In genomic region chr9:96875704-96876103, GRCm38 (mm10) we compare ENCODE assay signal across 20 mouse cellular contexts. TPM values are rescaled to one million over a fixed set of nuclear protein-coding genes. Genes with fewer than 3 reads are reported as not detected.
DNase-seq lines count a peak whose midpoint lies in the region; ATAC-seq and TF ChIP-seq lines count a peak whose summit lies in the region.
"Had no signal": no experiment of that assay in that cellular context is flagged by ENCODE, and none has a peak within 500 bp of the region (broad histone marks: within the 10 kb centered on the region; RNA-seq: fewer than 3 reads in every experiment).

No protein-coding gene starts in this region.

- in situ Hi-C loops in CH12.LX (cut with MboI; ENCODE audit: low pct_ligation_motif_present, low pct_unique_long_range_greater_than_20kb, low sequenced_read_pairs), result no loop called here

- peaks cover 54% of the 10 kb centered on the region for H3K4me1 ChIP-seq in heart, embryonic 13.5 days
- peaks cover 7 to 55% of the 10 kb centered on the region in 2 experiments for H3K4me1 ChIP-seq in CH12.LX (ENCODE audit: control insufficient read depth in 1 of 2, insufficient read depth in 2 of 2)
- H3K4me1 ChIP-seq in limb, embryonic 10.5 days, result peaks cover 36% of the 10 kb centered on the region
- H3K4me1 ChIP-seq in hindbrain, embryonic 14.5 days (replicated peaks; ENCODE audit: control insufficient read depth, insufficient read depth, low read length), result peaks cover 16% of the 10 kb centered on the region
- peaks cover 29% of the 10 kb centered on the region for H3K4me1 ChIP-seq in midbrain, embryonic 10.5 days
- H3K4me1 ChIP-seq: forebrain, embryonic 15.5 days; megakaryocyte, embryonic 14.5 days had no signal

- peak overlapping the region; percentile 83 for H3K27ac ChIP-seq in heart, embryonic 13.5 days (replicated peaks)
- H3K27ac ChIP-seq in CH12.LX (ENCODE audit: insufficient read depth, low read depth), result peak overlapping the region; percentile 40; the same call in 1 of the 2 replicates
- H3K27ac ChIP-seq in limb, embryonic 10.5 days, result peak overlapping the region; percentile 25; the same call in 1 of the 2 replicates
- H3K27ac ChIP-seq in hindbrain, embryonic 14.5 days, result no peak overlapping the region
- no peak overlapping the region for H3K27ac ChIP-seq in midbrain, embryonic 10.5 days (replicated peaks)
- H3K27ac ChIP-seq: forebrain, embryonic 15.5 days; hindbrain, postnatal 0 days; limb, embryonic 13.5 days; liver, embryonic 14.5 days had no signal

- 40% methylated on average over 4 of the region's 4 CpGs for WGBS in heart, embryonic 13.5 days
- 58% methylated on average over 4 of the region's 4 CpGs for WGBS in limb, embryonic 10.5 days
- 63% methylated on average over 4 of the region's 4 CpGs for WGBS in hindbrain, embryonic 14.5 days
- WGBS in midbrain, embryonic 10.5 days, result 69% methylated on average over 4 of the region's 4 CpGs

- H3K4me3 ChIP-seq in heart, embryonic 13.5 days, result no peak overlapping the region
- H3K4me3 ChIP-seq in CH12.LX (replicated peaks in 1 of 3; ENCODE audit: low read depth in 2 of 3, low read length in 2 of 3, poor library complexity in 1 of 3), result no peak overlapping the region
- no peak overlapping the region for H3K4me3 ChIP-seq in limb, embryonic 10.5 days
- no peak overlapping the region for H3K4me3 ChIP-seq in hindbrain, embryonic 14.5 days (replicated peaks; ENCODE audit: low read length)
- no peak overlapping the region for H3K4me3 ChIP-seq in midbrain, embryonic 10.5 days
- H3K4me3 ChIP-seq: erythroblast, embryonic 14.5 days; forebrain, embryonic 15.5 days; limb, embryonic 13.5 days; megakaryocyte, embryonic 14.5 days had no signal

- no peak for TF ChIP-seq CTCF in CH12.LX (conservative IDR thresholded peaks at IDR 0.05 in 1 of 2, IDR thresholded peaks at IDR 0.05 in 1 of 2; ENCODE audit: low read depth in 2 of 2, low read length in 2 of 2)

- dilution Hi-C loops in CH12.LX (cut with MboI; ENCODE audit: extremely low pct_ligation_motif_present, extremely low pct_unique_long_range_greater_than_20kb, low sequenced_read_pairs), result no loop called here

- 0 out of 2 replicates have a peak, but pooled peaks cover 3% of the 10 kb centered on the region for H3K36me3 ChIP-seq in heart, embryonic 13.5 days
- H3K36me3 ChIP-seq in CH12.LX (replicated peaks in 1 of 2; ENCODE audit: control insufficient read depth in 1 of 2, insufficient read depth in 1 of 2, low read length in 1 of 2), result peaks cover 0 to 14% of the 10 kb centered on the region in 2 experiments
- H3K36me3 ChIP-seq in limb, embryonic 10.5 days, result no peaks in the 10 kb centered on the region
- H3K36me3 ChIP-seq in hindbrain, embryonic 14.5 days (replicated peaks; ENCODE audit: control insufficient read depth, insufficient read depth), result no peaks in the 10 kb centered on the region
- peaks cover 34% of the 10 kb centered on the region for H3K36me3 ChIP-seq in midbrain, embryonic 10.5 days
- H3K36me3 ChIP-seq: forebrain, embryonic 15.5 days had no signal

- no peak for TF ChIP-seq RAD21 in CH12.LX (IDR thresholded peaks at IDR 0.05; ENCODE audit: low read depth, low read length)

- no peak for ATAC-seq in heart, embryonic 13.5 days (ENCODE audit: extremely low read depth, insufficient number of reproducible peaks, low FRiP score, low TSS enrichment)
- ATAC-seq in hindbrain, embryonic 14.5 days (ENCODE audit: low FRiP score), result no peak
- ATAC-seq: forebrain, embryonic 15.5 days; hindbrain, postnatal 0 days had no signal

- intact Hi-C loops in heart, postnatal 14 days (cut with DNase I), result no loop called here

- peak overlapping the region; percentile 50; the same call in 1 of the 2 replicates for H3K9ac ChIP-seq in heart, embryonic 13.5 days
- peak overlapping the region; percentile 34; the same call in 1 of the 2 replicates for H3K9ac ChIP-seq in CH12.LX (ENCODE audit: insufficient read depth, low read depth)
- H3K9ac ChIP-seq in hindbrain, embryonic 14.5 days, result no peak overlapping the region
- H3K9ac ChIP-seq: forebrain, embryonic 15.5 days; limb, embryonic 13.5 days; liver, embryonic 14.5 days had no signal

- no peak overlapping the region for H3K4me2 ChIP-seq in heart, embryonic 13.5 days
- peak overlapping the region; percentile 16; the same call in 1 of the 2 replicates for H3K4me2 ChIP-seq in CH12.LX (ENCODE audit: insufficient read depth, low read depth, poor library complexity, severe bottlenecking)
- no peak overlapping the region for H3K4me2 ChIP-seq in hindbrain, embryonic 14.5 days (replicated peaks)
- H3K4me2 ChIP-seq: forebrain, embryonic 15.5 days; limb, embryonic 13.5 days had no signal

- peak; percentile 44; the same call in 1 of the 2 replicates for TF ChIP-seq EP300 in CH12.LX (IDR thresholded peaks at IDR 0.05; ENCODE audit: low read length)

- peak; percentile 27 for DNase-seq in cerebellum, adult 11-12 months
- DNase-seq in cerebellum, postnatal 10 days, result no peak
- DNase-seq in heart, postnatal 14 days, result no peak
- DNase-seq in CH12.LX (ENCODE audit: extremely low read depth), result no peak
- no peak for DNase-seq in limb, embryonic 10.5 days (ENCODE audit: low spot score)
- DNase-seq in hindbrain, embryonic 14.5 days (ENCODE audit: low spot score), result no peak
- no peak for DNase-seq in midbrain, embryonic 10.5 days (ENCODE audit: low spot score)
- DNase-seq: adrenal gland, adult 2 months; kidney, adult 9 months; kidney, postnatal 36 days; layer of hippocampus, adult 9-11 months; spleen, adult 18-20 months; thymus, postnatal 36 days had no signal

- H3K27me3 ChIP-seq in heart, embryonic 13.5 days (replicated peaks), result no peaks in the 10 kb centered on the region
- no peaks in the 10 kb centered on the region for H3K27me3 ChIP-seq in CH12.LX (replicated peaks)
- peaks cover 4% of the 10 kb centered on the region; the same call in 1 of the 2 replicates for H3K27me3 ChIP-seq in limb, embryonic 10.5 days (ENCODE audit: low read depth, poor library complexity, severe bottlenecking)
- H3K27me3 ChIP-seq in hindbrain, embryonic 14.5 days (ENCODE audit: control insufficient read depth, insufficient read depth, low read length), result no peaks in the 10 kb centered on the region
- no peaks in the 10 kb centered on the region for H3K27me3 ChIP-seq in midbrain, embryonic 10.5 days (ENCODE audit: low read depth, poor library complexity, severe bottlenecking)
- H3K27me3 ChIP-seq: forebrain, embryonic 15.5 days; limb, embryonic 13.5 days had no signal

- H3K9me3 ChIP-seq in heart, embryonic 13.5 days, result no peaks in the 10 kb centered on the region
- peaks cover 8% of the 10 kb centered on the region for H3K9me3 ChIP-seq in CH12.LX (replicated peaks; ENCODE audit: low read length)
- no peaks in the 10 kb centered on the region for H3K9me3 ChIP-seq in limb, embryonic 10.5 days (replicated peaks)
- H3K9me3 ChIP-seq in hindbrain, embryonic 14.5 days (ENCODE audit: control insufficient read depth, low read length), result no peaks in the 10 kb centered on the region
- H3K9me3 ChIP-seq in midbrain, embryonic 10.5 days (replicated peaks), result peaks cover 14% of the 10 kb centered on the region; the same call in 1 of the 2 replicates
- H3K9me3 ChIP-seq: forebrain, embryonic 15.5 days had no signal

- H3K79me2 ChIP-seq in CH12.LX (replicated peaks; ENCODE audit: control insufficient read depth, extremely low read depth, insufficient read depth, poor library complexity, severe bottlenecking), result no peaks in the 10 kb centered on the region

- TF ChIP-seq POLR2A in CH12.LX (IDR thresholded peaks at IDR 0.05; ENCODE audit: low read depth, low read length), result no peak

TF ChIP-seq in CH12.LX, 34 proteins besides CTCF, POLR2A, EP300 and RAD21:
- TF ChIP-seq BHLHE40 (IDR thresholded peaks at IDR 0.05; ENCODE audit: low read depth, low read length), result no peak
- TF ChIP-seq ZNF384 (IDR thresholded peaks at IDR 0.05; ENCODE audit: low read depth, low read length), result no peak
- no peak for TF ChIP-seq JUN (IDR thresholded peaks at IDR 0.05; ENCODE audit: insufficient read depth, low read depth, low read length)
- no peak for TF ChIP-seq MXI1 (IDR thresholded peaks at IDR 0.05; ENCODE audit: low read depth, low read length)
- TF ChIP-seq PAX5 (IDR thresholded peaks at IDR 0.05; ENCODE audit: low read length), result no peak
- 0 out of 2 replicates have a peak, but pooled peaks have one; percentile 40 for TF ChIP-seq MAZ (IDR thresholded peaks at IDR 0.05; ENCODE audit: low read depth, low read length)
- TF ChIP-seq ELF1 (IDR thresholded peaks at IDR 0.05; ENCODE audit: low read depth, low read length), result 0 out of 2 replicates have a peak, but pooled peaks have one; percentile 27
- no peak for TF ChIP-seq MEF2A (IDR thresholded peaks at IDR 0.05; ENCODE audit: borderline replicate concordance, low read depth, low read length)
- peak; percentile 20; the same call in 1 of the 2 replicates for TF ChIP-seq TCF12 (IDR thresholded peaks at IDR 0.05; ENCODE audit: low read depth, low read length)
- 0 out of 2 replicates have a peak, but pooled peaks have one; percentile 39 for TF ChIP-seq IRF4 (IDR thresholded peaks at IDR 0.05; ENCODE audit: low read depth, low read length)

RNA-seq across cellular contexts. Expression of gene Pxylp1, which starts 16.8 kb away (rescaled TPM):
- 29.5 and 33.3 TPM in 2 replicates for polyA plus RNA-seq in heart, embryonic 13.5 days (2015; fragmentation: Nextera tagmentation; extraction: Ambion mirVana)
- 10 to 100 TPM; 17.4 to 20.9 TPM for total RNA-seq in heart, postnatal 14 days (2021)
- total RNA-seq in CH12.LX (2012; rRNA removed) (6.2 and 7.8 TPM in 2 replicates), CH12.LX (2014; rRNA removed) (8.3 TPM in 2 replicates)
- 10.1 and 12.0 TPM in 2 replicates for polyA plus RNA-seq in CH12.LX (2012; ENCODE audit: insufficient read length, low read depth)
- polyA plus RNA-seq in limb, embryonic 10.5 days (2016; fragmentation: Nextera tagmentation; extraction: Ambion mirVana), result 11.4 and 15.3 TPM in 2 replicates
- 34.6 and 43.9 TPM in 2 replicates for polyA plus RNA-seq in hindbrain, embryonic 14.5 days (2014; fragmentation: Nextera tagmentation; extraction: Ambion mirVana)
- 49.1 and 56.6 TPM in 2 replicates for polyA plus RNA-seq in midbrain, embryonic 10.5 days (2016; fragmentation: Nextera tagmentation; extraction: Ambion mirVana)

Comparison
In these comparisons a context has a peak if more than half of its experiments do, and no peak if none do; other contexts are left out.
1. H3K27ac ChIP-seq: peak in heart, embryonic 13.5 days (single experiment), CH12.LX (single experiment) and limb, embryonic 10.5 days (single experiment); none in hindbrain, embryonic 14.5 days (single experiment) and midbrain, embryonic 10.5 days (single experiment).